Mouse (Mus musculus) fat pad, adult 2 months (tissue): ENCODE measurements around the gene Pdcd1lg2.

Source experiments
- DNase-seq: peaks from one replicate; pipeline ENCODE4 v3.0.0-alpha.2; 2011; ENCODE audit warnings: low read depth, low spot score; ENCODE audit errors: extremely low read depth

Gene Pdcd1lg2

DNA sequence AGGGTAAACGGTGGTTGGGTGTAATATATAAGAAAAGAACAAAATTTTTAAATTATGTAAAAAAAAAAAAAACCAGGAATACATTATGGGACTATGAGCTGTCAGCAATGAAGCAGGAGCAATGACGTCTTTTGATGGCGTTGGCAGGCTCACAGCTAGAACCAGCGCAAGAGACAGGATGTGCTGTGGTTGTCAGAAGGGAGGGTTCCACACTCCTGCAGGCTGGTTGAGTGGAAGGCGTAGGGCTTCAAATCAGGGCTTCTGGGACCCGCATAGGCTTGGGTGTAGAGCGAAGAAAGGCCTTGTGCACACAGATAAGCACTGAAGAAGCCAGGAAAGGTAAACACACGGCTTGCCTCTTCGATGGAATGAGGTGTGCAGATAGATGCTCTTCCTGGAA is 56.1 kb downstream of the Pdcd1lg2 start:
- DNase-seq, result no peak

GRCm38 (mm10) chr19:29468941-29469685 is 58.4 kb downstream of the Pdcd1lg2 start:
- no peak for DNase-seq

DNA sequence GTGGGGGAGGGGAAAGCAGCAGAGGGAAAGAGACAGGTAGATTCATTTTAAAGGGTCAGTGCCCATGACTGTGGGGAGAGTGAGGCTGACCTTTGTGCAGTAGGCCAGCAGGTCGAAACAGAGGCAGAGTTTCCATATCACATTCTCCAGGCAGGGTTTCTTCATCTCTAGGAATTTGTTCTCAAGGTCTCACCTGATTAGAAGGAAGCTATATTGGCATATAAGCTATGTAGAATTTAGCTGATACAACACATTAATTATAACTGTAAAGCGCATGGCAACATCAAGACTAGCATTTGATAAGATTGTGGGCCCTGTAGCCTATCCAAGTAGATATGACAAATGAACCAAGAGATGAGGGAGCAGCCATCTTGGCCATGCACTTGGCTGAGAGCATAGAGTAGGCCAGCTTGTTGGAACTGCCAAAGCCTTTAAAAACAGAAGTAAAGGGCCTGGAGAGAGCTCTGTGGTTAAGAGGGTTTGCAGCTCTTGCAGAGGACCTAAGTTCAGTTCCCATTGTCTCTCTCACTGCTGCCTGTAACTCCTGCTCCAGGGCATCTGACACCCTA is 59.1 kb downstream of the Pdcd1lg2 start:
- no peak for DNase-seq

DNA sequence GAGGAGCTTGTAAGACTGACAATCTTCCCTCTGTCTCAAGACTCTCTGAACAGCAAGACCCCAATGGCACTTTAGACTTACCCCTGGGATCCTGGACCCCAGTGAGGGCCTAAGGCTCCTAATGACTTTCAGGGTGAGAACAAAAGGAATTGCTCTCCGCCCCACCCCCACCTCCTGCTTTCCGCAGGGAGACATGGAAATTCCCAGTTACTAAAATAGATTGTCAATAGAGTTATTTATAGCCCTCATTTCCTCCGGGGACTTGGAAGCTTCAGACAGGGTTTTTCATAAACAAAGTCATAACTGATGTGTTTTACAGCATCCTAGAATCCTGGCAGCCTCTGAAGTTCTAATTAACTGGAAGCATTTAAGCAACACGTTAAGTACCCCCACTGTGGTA is 59.9 kb downstream of the Pdcd1lg2 start:
- DNase-seq, result no peak

DNA sequence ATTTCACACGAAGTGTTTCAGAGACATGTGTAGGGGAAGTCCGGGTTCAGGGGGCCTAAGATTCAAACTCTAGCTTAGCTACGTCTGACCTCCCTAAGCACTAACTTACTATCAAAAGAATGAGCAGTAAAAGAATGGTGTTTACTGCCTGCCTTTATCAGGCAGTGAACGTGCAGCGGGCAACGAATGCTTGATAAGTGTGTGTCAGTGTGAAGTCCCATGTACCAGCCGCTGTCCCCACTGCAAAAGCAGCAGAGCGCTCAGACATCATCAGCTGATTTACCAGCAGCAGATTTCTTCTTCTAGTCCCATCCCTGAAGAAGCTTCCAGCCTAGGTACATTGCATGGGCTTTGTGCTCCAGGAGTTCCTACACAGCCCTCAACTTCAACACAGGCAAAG is 61.7 kb downstream of the Pdcd1lg2 start:
- DNase-seq, result no peak

- no peak for DNase-seq
These were observed 62.2 kb downstream of the Pdcd1lg2 start for GRCm38 (mm10) chr19:29472946-29473345.

- DNase-seq, result no peak
These were observed 64.1 kb downstream of the Pdcd1lg2 start for GRCm38 (mm10) chr19:29474803-29475202.

DNA sequence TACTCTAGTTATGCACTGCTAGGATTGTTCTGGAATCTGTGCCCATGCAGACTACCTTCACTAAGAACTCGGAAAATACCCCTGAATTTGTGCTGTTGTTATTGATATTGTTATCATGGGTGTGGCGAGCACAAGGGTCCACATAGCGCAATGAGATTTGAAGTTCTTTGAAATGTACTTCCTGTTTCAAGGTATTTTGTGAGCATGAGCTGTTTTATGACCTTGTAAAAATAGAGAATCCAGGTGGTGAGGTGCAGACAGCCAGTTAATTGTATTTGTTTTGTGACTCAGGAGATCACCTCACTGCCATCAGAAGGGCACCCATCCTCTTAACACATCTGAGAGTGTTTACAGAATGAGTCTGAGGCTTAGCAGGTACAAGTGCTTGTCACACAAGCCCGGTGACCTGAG is 64.5 kb downstream of the Pdcd1lg2 start:
- no peak for DNase-seq

- no peak for DNase-seq
These were observed 67.9 kb downstream of the Pdcd1lg2 start for GRCm38 (mm10) chr19:29478598-29478997.

GRCm38 (mm10) chr19:29481578-29481977 is 70.9 kb downstream of the Pdcd1lg2 start:
- DNase-seq, result no peak

DNA sequence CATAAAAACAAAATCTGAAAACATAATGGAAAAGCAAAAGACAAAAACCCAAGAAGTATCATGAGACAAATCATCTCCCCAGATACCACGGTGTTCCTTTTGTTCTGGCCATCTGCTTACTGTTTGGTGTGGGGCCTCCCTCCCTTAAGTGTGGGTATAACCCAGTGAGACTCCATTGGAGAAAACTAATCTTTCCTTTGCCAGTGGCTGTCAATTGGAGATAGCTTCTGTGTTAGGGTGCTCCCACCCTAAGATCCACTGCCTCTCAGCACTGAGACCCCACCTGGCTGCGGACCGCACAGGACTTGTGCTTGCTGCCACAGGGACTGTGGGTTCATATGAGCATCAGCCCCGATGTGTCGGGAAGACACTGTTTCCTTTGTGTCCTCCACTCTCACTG is 71.4 kb downstream of the Pdcd1lg2 start:
- no peak for DNase-seq

DNA sequence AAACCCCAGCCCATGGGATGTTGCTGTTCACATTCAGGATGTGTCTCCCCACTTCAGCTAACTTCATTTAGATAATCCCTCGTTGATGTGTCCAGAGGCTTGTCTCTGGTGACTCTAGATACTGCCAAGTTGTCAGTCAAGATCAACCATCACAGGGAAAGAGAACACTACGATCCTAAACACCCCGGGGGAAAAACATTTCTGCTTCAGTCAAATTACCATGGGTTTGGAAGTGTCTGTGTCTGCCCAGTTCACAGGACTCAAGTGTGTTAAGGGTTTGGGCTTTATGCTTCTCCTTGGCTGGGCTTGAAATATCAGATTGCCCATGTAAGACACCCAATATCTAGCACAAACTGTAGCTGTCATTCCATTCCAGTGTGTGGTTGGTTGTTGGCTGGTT is 71.9 kb downstream of the Pdcd1lg2 start:
- peak; percentile 58 for DNase-seq

DNA sequence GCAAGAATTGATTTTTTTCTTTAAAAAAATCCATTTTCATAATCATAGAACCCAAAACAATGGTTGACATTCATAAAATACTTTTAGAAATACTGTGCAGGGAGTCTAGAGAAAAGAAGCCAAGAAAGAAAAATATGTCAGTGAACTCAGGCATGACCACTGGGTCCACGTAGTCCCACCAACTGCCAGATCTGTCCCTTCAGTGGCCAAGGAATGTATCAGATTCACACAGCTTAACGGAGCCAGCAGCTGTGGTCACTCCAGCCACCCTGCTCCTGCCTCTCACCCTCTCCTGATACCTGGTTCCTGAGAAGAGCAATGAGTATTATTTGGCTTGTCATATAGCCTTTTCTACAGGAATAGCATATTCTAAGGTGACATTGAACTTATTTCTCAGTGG is 72.7 kb downstream of the Pdcd1lg2 start:
- DNase-seq, result no peak

DNA sequence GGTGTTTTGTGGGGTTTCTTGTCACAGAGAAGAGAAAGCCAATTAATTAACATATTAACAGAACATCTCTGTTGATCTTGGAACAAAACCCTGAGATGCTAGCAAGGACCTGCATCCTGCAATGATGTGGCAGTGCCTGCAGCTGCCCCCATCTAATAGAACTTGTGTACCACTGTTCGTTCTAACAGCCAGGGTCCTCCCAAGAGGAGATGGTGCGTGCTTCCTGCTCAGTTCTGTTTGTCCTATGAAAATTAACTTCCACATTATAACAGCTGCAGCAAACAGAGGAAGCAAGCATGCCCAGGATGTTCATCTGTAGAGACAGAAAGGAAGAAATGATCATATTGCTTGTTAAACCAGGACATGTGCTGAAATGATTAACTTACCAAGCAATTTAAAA is 73.8 kb downstream of the Pdcd1lg2 start:
- no peak for DNase-seq

- no peak for DNase-seq
These were observed 74.7 kb downstream of the Pdcd1lg2 start for GRCm38 (mm10) chr19:29485257-29485948.

DNA sequence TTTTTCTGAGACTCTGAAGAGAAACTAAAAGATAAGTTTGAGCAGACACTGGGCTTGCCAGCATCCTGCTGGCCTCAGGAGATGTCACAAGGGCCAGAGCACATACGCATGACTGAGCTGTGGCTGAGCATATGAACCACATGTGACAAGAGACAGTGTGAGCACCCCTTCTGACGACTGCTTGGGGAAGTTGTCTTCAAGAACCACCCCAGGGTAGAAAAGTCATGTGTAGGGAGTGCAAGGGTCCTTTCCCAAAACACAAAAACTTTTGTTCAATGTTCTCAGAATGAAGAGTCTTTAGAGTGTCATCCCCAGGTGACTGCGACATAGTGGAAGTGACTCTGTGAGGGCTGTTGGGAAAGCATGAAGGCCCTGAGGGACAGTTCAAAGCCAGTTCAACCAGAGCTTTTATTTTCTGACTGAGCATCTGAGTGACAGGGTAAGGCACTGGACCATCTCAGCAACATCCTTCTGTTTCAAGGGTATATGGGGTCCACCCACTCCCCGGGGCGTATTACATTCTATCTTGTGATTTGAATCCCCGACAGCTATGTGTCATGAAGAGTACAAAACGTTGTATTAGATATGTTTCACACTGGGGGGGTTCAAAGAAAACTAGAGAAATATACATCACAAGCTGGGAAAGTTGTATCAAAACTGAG is 76.0 kb downstream of the Pdcd1lg2 start:
- no peak for DNase-seq

DNA sequence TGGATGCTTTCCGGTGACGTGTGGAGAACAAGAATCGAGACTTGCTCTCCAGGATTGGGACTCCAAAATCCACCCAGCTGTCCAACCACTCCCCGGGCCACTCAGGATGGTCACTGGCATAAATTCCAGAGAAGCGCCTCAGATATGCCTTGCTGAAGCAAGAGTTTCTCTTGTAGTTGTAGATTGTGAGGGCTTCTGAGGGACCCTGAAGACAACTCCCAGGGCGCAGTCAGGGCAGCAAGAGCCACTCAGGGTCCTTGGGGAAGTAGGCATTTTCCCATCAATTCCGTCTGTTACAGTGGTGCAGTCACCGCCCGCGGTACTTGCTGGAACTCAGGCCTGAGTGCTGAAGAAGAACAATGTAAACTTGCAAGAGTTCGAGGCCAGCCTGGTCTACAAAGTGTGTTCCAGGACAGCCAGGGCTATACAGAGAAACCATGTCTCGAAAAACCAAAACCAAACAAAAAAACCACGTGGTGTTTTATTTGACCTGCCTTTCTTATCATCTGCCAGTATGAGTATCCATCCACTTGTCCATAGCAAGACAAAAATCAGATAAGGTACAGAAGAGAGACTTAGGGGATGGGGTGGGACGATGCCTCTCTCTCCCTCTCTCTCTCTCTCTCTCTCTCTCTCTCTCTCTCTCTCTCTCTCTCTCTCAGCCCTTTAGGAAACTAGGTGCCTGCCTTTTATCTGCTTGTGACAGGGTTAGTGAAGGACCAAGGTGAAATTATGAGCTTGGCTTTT is 76.8 kb downstream of the Pdcd1lg2 start:
- no peak for DNase-seq

DNA sequence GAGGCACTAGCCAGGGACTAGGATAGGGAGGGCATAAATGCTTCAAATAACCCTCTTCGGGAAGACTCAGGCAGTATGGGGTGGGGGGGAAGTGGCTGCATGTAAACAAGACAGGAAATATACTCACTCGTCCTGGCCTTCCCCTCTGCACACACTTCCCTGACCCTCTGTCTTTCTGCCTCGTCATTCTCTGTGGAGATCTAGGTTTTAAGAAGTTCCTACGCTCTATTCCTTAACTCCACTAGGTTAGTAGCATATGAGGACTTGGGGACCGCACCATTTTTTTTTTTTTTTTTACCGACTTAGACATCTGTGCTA is 77.3 kb downstream of the Pdcd1lg2 start:
- DNase-seq, result no peak

DNA sequence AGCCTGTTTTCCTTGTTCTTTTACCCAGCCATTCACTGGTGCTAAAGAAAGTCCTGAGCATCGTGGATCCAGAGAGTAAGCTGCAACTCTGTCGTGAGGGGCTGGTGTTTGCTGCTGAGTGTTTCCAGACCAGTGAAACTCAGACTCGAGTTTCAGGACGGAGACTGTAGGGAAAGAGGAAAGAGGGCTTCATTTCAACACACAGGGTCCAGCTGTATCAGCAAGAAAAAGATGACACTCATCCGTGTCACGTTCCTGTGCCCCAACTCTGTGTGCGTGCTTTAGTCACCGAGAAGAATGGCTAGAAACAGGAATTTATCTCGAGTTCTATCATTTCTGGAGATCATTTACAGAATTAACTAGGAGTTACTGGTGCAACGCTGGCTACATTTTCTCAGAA is 77.7 kb downstream of the Pdcd1lg2 start:
- no peak for DNase-seq

DNA sequence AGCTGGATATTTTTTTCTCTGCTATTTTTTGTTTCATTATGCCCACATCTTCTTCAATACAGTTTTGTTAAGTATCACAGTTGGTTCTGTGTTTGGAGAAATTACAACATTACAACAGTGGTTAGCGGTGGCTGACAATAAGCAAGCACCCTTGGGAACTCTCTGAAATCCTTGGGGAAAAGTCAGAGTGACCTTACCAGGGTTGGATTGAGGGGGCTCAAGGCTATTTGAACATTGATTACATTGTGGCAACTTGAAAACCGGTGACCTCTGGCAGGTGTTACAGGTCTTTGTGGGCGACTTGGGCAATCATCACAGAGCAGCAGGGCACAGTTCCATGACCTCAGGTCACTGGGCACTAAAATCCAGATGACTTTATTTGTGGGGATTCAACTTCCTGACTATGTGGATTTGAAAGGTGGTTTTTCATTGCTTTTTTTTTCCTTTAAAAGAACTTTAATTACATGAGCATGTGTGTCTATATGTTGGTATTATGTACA is 79.1 kb downstream of the Pdcd1lg2 start:
- peak; percentile 68 for DNase-seq

DNA sequence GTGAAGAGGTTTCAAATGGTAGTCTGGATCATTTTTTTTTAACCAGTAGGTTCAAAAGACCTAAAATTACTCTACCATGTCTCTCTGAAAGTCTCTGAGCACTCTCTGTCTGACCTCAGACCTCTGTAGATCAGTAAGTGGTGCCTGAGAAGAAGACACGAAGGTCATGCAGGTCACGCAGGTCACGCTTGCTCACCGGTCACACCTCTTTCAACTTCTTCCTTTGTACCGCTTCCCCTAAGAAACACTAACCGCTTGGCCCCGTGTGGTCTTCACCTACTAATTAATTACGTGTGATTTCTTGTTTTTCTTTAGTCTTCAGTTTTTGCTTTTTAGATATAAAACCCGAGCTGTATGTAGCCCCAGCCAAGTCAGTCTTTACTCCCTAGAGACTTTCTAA is 80.7 kb downstream of the Pdcd1lg2 start:
- no peak for DNase-seq
